Mouse (Mus musculus): ENCODE data around the gene Gm20388.

DNA sequence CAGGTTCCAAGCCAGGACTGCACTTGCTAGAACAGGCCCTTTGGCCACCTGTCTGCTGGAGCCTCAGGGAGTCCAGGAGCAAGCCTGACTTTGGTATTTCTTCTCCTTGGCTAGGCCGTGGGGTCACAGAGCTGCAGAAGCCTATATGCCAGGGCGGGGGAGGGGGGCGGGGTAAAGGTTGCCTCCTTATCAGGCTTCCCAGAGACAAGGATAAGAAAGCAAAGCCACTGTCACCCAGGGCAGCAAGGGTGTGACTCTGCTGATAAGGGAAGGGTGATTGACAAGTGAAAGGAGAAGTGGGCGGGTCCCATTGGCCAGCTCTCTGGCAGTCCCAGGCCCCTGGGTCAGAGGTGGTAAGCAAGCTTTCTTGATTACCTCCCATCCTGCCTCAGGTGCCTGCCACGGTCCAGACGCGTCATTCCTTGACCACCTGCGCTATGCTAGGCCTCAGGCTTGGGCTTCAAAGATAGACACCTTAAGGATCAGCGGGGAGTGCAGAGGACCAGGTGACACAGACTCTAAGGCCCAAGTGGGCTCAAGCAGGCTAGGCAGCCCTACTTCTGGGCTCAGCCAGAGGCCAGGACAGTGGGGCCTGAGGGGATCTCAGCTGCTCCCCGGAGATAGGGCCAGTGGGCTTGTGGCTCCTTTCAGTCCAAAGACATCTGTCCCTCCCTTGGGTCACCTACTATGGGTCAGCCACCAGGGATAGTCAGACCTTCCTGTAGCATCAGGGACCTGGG lies 565.0 kb downstream of the Gm20388 start:
- TF ChIP-seq CTCF (IDR thresholded peaks at IDR 0.05; ENCODE audit: control insufficient read depth, insufficient read depth, low read length) (no peak), POLR2A (IDR thresholded peaks at IDR 0.05; ENCODE audit: borderline replicate concordance, control insufficient read depth, low read depth, low read length) (no peak)

Measured in bone marrow, adult 2 months (tissue).